Mouse (Mus musculus) heart, postnatal 0 days (tissue): ENCODE data around the gene Ddx39b.
A peak's percentile ranks its signal among the peaks of the same experiment; 100 is the strongest.

Experiments used
- CTCF ChIP-seq: IDR thresholded peaks from 2 replicates; pipeline ENCODE4 v1.5.1; 2016; ENCODE audit warnings: antibody characterized with exemption, control low read depth, low read depth
- EP300 ChIP-seq: IDR thresholded peaks from 2 replicates; pipeline ENCODE4 v1.6.1; 2016; ENCODE audit warnings: antibody characterized with exemption, low read depth

DNA sequence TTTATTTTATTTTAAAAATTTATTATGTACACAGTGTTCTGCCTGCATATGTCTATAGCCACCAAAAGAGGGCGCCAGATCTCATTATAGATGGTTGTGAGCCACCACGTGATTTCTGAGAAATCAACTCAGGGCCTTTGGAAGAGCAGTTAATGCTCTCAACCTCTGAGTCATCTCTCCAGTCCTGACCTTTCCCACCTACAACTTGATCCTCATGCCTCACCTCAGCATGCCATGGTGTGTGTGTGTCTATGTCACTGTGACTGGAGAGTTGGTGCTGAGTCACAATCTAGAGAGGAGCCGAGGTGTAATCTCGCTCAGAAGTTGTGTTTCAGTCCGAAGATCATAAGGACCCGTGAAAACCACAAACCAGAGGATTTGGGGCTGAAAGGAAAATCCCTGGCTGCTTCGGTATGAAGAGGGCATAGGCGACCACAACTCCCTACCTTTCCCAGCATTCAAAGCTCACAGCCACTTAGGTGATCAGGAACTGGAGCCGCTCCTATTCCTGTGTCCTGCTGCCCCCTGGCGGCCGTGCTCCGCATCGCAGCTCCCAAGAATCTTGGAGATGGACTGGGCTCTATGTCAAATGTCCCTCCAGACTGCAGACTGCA is 60.2 kb downstream of the Ddx39b start:
- peak; percentile 82 for TF ChIP-seq CTCF
- no peak for TF ChIP-seq EP300
